Mouse (Mus musculus): ENCODE measurements around the gene Mlph. TPM values are rescaled to one million over a fixed set of nuclear protein-coding genes. Genes with fewer than 3 reads are reported as not detected.

The Mlph gene
- not detected in 4 replicates for total RNA-seq (2023)

DNA sequence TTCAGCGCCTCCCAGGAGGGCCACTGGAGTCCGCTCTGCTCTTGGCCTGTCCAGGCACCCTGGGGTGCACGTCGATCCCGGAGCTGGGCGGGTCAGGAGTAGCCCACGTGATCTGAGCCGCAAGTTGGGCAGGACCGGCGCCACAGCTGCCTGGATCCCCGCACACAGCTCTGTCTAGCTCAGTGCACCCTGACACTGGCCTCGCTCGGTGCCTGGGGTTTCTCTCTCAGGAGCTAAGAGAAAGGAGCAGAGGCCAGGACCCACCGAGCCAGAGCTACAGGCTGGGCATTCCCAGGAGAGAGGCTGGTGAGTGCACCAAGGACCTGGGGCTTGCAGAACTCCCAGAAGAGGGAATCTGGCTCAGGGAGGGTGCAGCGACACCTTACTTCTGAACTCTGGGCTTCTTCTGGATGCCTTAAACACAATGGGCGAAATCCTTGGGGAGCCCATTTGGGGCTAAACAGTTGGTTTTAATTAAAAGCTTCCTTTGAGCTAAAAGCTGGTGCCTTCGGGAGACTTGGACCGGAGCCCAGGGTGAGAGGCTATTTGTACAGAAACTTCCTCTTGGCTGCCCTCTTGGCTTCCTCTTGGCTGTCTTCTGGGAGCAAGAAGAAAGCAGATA is at the start of gene Mlph:
Mlph (plus strand) TSS at position 138 of the 622 bp plus-strand sequence.

DNA sequence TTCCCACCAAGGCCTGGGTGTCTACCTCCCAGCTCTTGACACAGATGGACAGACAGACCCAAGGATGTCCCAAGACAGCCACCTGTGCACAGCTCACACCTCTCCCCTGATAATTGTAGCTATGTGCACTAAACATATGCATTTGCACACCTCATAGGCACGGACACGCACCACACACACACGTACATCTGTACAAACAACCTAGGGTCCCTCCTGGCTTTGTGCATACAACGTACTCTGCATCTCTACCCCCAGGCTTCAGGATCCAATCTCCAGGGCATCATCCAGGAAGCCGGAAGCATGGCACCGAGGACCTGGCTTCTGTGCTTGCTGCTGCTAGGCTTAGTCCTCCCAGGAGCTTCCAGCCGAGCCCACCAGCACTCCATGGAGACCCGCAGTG is 37.9 kb downstream of the Mlph start, which contains the start of gene Prlh:
Prlh (plus strand) TSS at position 301 of the 400 bp plus-strand sequence.

GRCm38 (mm10) chr1:90969347-90969784 is 54.5 kb downstream of the Mlph start, which contains the start of gene Rab17:
TSS of gene Rab17 (minus strand) at chr1:90969661.

GRCm38 (mm10) chr1:90998268-90998890 is 83.5 kb downstream of the Mlph start, which contains the start of gene Lrrfip1:
TSS of gene Lrrfip1 (plus strand) at chr1:90998737.

Other genes with a start within 250 kb of the Mlph start
- not detected in 4 replicates for gene Col6a3, start 71.1 kb upstream of the Mlph start, total RNA-seq (2023)
- gene Prlh, start 38.0 kb downstream of the Mlph start, total RNA-seq (2023), result not detected in 4 replicates
- not detected in 4 replicates for gene Rab17, start 54.6 kb downstream of the Mlph start, total RNA-seq (2023)
- gene Lrrfip1, start 83.7 kb downstream of the Mlph start, total RNA-seq (2023), result 120 to 139 TPM (median 129 TPM) in 4 replicates
- 0.95 to 3.1 TPM (median 1.2 TPM) in 4 replicates for gene Rbm44, start 230.0 kb downstream of the Mlph start, total RNA-seq (2023)